ENCODE assay signal across 8 mouse cellular contexts in the genomic region with DNA sequence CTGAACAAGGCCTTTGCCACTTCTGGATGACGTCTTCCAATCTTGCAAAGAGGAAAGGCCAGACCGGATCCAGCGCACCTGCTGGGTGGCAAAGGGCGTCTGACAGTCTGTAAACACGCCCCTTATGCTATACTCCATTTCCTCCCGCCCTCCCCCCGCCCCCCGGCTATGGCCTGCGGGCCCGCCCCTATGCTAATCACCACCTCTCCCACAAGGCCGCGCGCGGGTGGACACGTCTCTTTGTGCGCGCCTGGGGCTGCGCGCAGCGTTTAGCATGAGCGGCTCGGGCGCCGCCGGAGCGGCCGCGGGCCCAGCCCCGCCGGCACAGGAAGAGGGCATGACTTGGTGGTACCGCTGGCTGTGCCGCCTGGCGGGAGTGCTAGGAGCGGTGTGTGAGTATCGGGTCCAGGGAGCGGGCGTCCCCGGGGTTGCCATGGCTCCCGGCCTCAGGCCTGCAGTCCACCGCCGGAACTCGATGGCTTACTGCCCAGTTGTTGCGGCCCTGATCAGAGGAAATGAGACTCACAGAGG. TPM values are rescaled to one million over a fixed set of nuclear protein-coding genes. Genes with fewer than 3 reads are reported as not detected.
A peak's percentile ranks its signal among the peaks of the same experiment; 100 is the strongest.
DNase-seq lines count a peak whose midpoint lies in the region; ATAC-seq lines count a peak whose summit lies in the region.

A gene (plus strand): TSS at position 213 of the 531 bp plus-strand sequence.

- under 1% methylated on average over 43 of the region's 43 CpGs for WGBS in forebrain, embryonic 10.5 days
- under 1% methylated on average over 43 of the region's 43 CpGs for WGBS in heart, embryonic 15.5 days
- WGBS in liver, embryonic 15.5 days (ENCODE audit: insufficient replicate concordance) = under 1% methylated on average over 43 of the region's 43 CpGs
- WGBS in neural tube, embryonic 12.5 days = 1% methylated on average over 43 of the region's 43 CpGs

- peak; percentile 93 for ATAC-seq in CD4-positive, CD25-positive, alpha-beta regulatory T cell, adult 4 months
- ATAC-seq in heart, embryonic 15.5 days (replicated peaks; ENCODE audit: insufficient number of reproducible peaks, insufficient read depth, low FRiP score, low read depth) = peak; percentile 97
- ATAC-seq in liver, embryonic 15.5 days (ENCODE audit: insufficient read depth) = peak; percentile 91
- peak; percentile 95 for ATAC-seq in neural tube, embryonic 12.5 days (ENCODE audit: low FRiP score, low read depth)

- peak within 1 kb of the TSS; percentile 96 for H3K9ac ChIP-seq in heart, embryonic 15.5 days
- H3K9ac ChIP-seq in liver, embryonic 15.5 days = peak within 1 kb of the TSS; percentile 77
- peak within 1 kb of the TSS; percentile 88 for H3K9ac ChIP-seq in neural tube, embryonic 12.5 days

- peak; percentile 34 for DNase-seq in c-Kit-negative CD71-positive TER-119-positive erythroid progenitor cells, embryonic 14.5 days (ENCODE audit: low read depth, low spot score)
- DNase-seq in forebrain, embryonic 10.5 days (ENCODE audit: extremely low spot score, low spot score) = peak; percentile 92
- DNase-seq in kidney, postnatal 25 days = peak; percentile 92 to 95
- peak; percentile 75 for DNase-seq in telencephalon, adult 2 months (ENCODE audit: low read depth, low spot score)

- H3K4me3 ChIP-seq in forebrain, embryonic 10.5 days = peak within 1 kb of the TSS; percentile 90
- peak within 1 kb of the TSS; percentile 89 for H3K4me3 ChIP-seq in heart, embryonic 15.5 days
- peak within 1 kb of the TSS; percentile 71 for H3K4me3 ChIP-seq in liver, embryonic 15.5 days (replicated peaks)
- H3K4me3 ChIP-seq in neural tube, embryonic 12.5 days = peak within 1 kb of the TSS; percentile 76

- peak within 1 kb of the TSS; percentile 77 for H3K4me2 ChIP-seq in heart, embryonic 15.5 days
- H3K4me2 ChIP-seq in liver, embryonic 15.5 days = peak within 1 kb of the TSS; percentile 81
- peak within 1 kb of the TSS; percentile 86 for H3K4me2 ChIP-seq in neural tube, embryonic 12.5 days (replicated peaks)

- H3K9me3 ChIP-seq in forebrain, embryonic 10.5 days = no peaks in the 10 kb centered on the region
- H3K9me3 ChIP-seq in heart, embryonic 15.5 days (replicated peaks) = no peaks in the 10 kb centered on the region
- no peaks in the 10 kb centered on the region for H3K9me3 ChIP-seq in liver, embryonic 15.5 days (replicated peaks)
- H3K9me3 ChIP-seq in neural tube, embryonic 12.5 days = no peaks in the 10 kb centered on the region

- peak within 1 kb of the TSS; percentile 94 for H3K27ac ChIP-seq in forebrain, embryonic 10.5 days
- peak within 1 kb of the TSS; percentile 86 for H3K27ac ChIP-seq in heart, embryonic 15.5 days
- peak within 1 kb of the TSS; percentile 59 for H3K27ac ChIP-seq in liver, embryonic 15.5 days (replicated peaks)
- H3K27ac ChIP-seq in neural tube, embryonic 12.5 days = peak within 1 kb of the TSS; percentile 72

- H3K36me3 ChIP-seq in forebrain, embryonic 10.5 days (replicated peaks) = peaks cover 24% of the 10 kb centered on the region
- H3K36me3 ChIP-seq in heart, embryonic 15.5 days = peaks cover 13% of the 10 kb centered on the region
- H3K36me3 ChIP-seq in liver, embryonic 15.5 days (replicated peaks) = peaks cover 14% of the 10 kb centered on the region
- peaks cover 16% of the 10 kb centered on the region for H3K36me3 ChIP-seq in neural tube, embryonic 12.5 days

- H3K27me3 ChIP-seq in forebrain, embryonic 10.5 days (ENCODE audit: poor library complexity, severe bottlenecking) = no peaks in the 10 kb centered on the region
- H3K27me3 ChIP-seq in heart, embryonic 15.5 days = no peaks in the 10 kb centered on the region
- no peaks in the 10 kb centered on the region for H3K27me3 ChIP-seq in liver, embryonic 15.5 days
- no peaks in the 10 kb centered on the region for H3K27me3 ChIP-seq in neural tube, embryonic 12.5 days (replicated peaks)

- H3K4me1 ChIP-seq in forebrain, embryonic 10.5 days = peaks cover 28% of the 10 kb centered on the region
- peaks cover 17% of the 10 kb centered on the region for H3K4me1 ChIP-seq in heart, embryonic 15.5 days (replicated peaks)
- peaks cover 27% of the 10 kb centered on the region for H3K4me1 ChIP-seq in liver, embryonic 15.5 days (replicated peaks)
- H3K4me1 ChIP-seq in neural tube, embryonic 12.5 days = peaks cover 24% of the 10 kb centered on the region

RNA-seq across cellular contexts. Expression of the gene that starts here (rescaled TPM):
- 10 to 100 TPM; 18.6 to 18.9 TPM for polyA plus RNA-seq in CD4-positive, CD25-positive, alpha-beta regulatory T cell, adult 4 months (2017; shearing (Covaris generic))
- 101 and 103 TPM in 2 replicates for polyA plus RNA-seq in forebrain, embryonic 10.5 days (2016; fragmentation: Nextera tagmentation; extraction: Ambion mirVana)
- polyA plus RNA-seq in heart, embryonic 15.5 days (2015; fragmentation: Nextera tagmentation; extraction: Ambion mirVana) = 35.4 and 48.3 TPM in 2 replicates
- 13.2 and 15.0 TPM in 2 replicates for polyA plus RNA-seq in liver, embryonic 15.5 days (2015; fragmentation: Nextera tagmentation; extraction: Ambion mirVana)
- polyA plus RNA-seq in neural tube, embryonic 12.5 days (2016; fragmentation: Nextera tagmentation; extraction: Ambion mirVana) = 124 and 130 TPM in 2 replicates

Comparison
In these comparisons a context has a peak if more than half of its experiments do, and no peak if none do; other contexts are left out.
1. Peak in every context shown above with its lines: DNase-seq, ATAC-seq, H3K4me3 ChIP-seq and H3K27ac ChIP-seq.
2. DNase-seq: peak in every context shown above with its lines; median percentile 94 in kidney, postnatal 25 days; 92 in forebrain, embryonic 10.5 days; 75 in telencephalon, adult 2 months; 34 in c-Kit-negative CD71-positive TER-119-positive erythroid progenitor cells, embryonic 14.5 days.